Mouse (Mus musculus) cerebellum, adult 2 months (tissue): ENCODE results near the gene Abca4. TPM values are rescaled to one million over a fixed set of nuclear protein-coding genes. Genes with fewer than 3 reads are reported as not detected.

Experiments used
- DNase-seq, 2 experiments: peaks; one replicate each; pipeline ENCODE4 v3.0.0; 2021
- H3K27ac ChIP-seq: fragments of 200-500 bp; 2 replicates; pipeline ENCODE4 v1.5.1; 2012; ENCODE audit warnings: low read length, control low read depth, inconsistent platforms; ENCODE audit not compliant: insufficient read depth
- H3K27me3 ChIP-seq: fragments of 200-500 bp; 2 replicates; pipeline ENCODE4 v1.6.1; 2012; ENCODE audit warnings: inconsistent platforms, mild to moderate bottlenecking, low read length, moderate library complexity; ENCODE audit not compliant: control insufficient read depth, insufficient read depth
- H3K4me1 ChIP-seq: fragments of 200-500 bp; 2 replicates; pipeline ENCODE4 v1.6.1; 2011; ENCODE audit warnings: low read length; ENCODE audit not compliant: control insufficient read depth, insufficient read depth
- H3K4me3 ChIP-seq: fragments of 200-500 bp; replicated peaks from 2 replicates; pipeline ENCODE3; 2011; ENCODE audit warnings: mild to moderate bottlenecking, low read depth, low read length, control low read depth; ENCODE audit not compliant: insufficient read depth
- CTCF ChIP-seq: fragments of 200-500 bp; IDR thresholded peaks from 2 replicates; pipeline ENCODE4 v1.5.1; 2011; ENCODE audit warnings: low read depth, mild to moderate bottlenecking, control low read depth, low read length, moderate library complexity, borderline replicate concordance; ENCODE audit not compliant: insufficient read depth
- POLR2A ChIP-seq: fragments of 200-500 bp; IDR thresholded peaks from 2 replicates; pipeline ENCODE4 v1.6.1; 2011; ENCODE audit warnings: low read length, control low read depth, borderline replicate concordance; ENCODE audit not compliant: insufficient read depth
- WGBS: fragments of 180-500 bp; shearing (Covaris S2); methylation state at CpG from one replicate; pipeline ENCODE4 v1.1.7; 2018; 5-methylcytosine and 5-hydroxymethylcytosine counted together
- polyA plus RNA-seq: library from polyadenylated mRNA; depleted of rRNA; stranded (reverse); fragments of >200 nt; gene quantifications from 2 replicates; pipeline ENCODE4 v1.2.3, GENCODE M21; 2012

Gene Abca4
- polyA plus RNA-seq, 1 experiment: 2.3 TPM

DNA sequence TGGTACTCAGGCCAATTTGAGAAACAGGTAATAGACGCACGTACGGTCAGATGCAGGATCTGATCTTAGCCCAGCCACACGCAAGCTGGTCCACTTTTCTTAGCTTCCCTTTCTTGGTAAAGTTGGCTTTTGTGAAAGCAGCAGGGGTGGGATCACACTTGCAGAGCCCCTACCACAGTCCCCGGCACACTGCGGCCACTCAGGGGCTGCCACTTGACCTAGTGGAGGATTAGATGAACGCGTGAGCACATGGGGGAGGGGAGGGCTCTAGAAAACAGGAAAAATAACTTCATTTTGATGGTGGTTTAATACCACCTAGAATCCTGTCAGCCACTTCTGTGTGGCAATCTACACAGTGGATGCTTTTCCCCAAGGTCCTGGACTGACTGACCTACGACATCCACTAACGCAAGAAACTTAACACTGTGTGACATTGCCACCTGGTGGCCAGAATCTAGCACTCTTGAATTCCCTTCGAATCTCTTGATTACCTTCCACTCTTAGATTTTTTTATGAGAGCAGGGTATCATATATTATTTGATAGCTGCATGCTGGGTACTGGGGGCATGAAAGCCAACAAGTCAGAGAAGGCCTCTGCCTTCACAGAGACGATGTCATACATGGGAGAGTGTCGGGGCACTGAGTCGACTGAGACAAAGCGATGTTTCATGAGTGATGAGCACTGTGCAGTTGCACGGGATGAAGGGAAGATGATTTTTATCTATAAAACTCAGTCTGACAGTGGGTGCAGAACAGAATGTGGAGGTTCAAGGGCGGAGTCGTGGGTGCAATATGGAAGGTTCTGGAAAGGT is 96.6 kb downstream of the Abca4 start:
- 70% methylated on average over 18 of the region's 18 CpGs for WGBS
- Histone ChIP-seq H3K27me3 (no peaks in the 10 kb centered on the region), H3K4me3 (no peak overlapping the region), H3K27ac (no peak overlapping the region), H3K4me1 (no peaks in the 10 kb centered on the region; the same call in 1 of the 2 replicates)
- DNase-seq: peak; percentile 42 to 50
- TF ChIP-seq CTCF (peak; percentile 55; the same call in 1 of the 2 replicates), POLR2A (no peak)

DNA sequence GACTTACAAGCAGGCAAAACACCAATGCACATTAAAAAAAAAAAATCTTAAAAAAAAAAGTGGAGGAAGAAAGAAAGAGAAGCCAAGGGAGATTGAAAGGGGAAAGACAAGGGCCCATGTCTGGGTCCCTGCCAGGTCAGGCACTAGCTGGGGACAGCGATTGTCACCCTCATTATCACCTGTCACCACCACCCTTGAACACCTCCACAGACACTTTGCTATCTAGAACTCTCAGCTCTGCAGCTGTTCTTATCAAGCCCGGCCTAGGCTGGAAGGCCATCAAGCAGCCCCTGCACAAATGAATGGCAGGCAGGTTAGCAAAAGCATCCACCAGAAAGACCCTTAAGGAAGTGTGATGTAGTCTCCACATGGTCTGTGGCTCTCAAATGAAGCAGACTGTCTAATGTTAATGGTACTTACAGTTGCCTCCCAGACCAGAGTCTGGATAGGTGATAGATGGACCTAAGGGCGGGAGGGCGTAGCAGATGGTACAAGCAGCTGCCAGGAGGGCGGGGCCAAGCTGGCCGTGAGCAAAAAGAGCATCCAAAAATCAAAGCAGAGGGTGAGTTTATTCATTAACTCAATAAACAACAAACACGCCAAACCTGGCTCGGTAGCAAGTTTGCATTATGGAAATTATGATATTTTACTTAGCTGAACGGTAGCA is 98.1 kb downstream of the Abca4 start:
- Histone ChIP-seq H3K4me1 (no peaks in the 10 kb centered on the region; the same call in 1 of the 2 replicates), H3K27ac (no peak overlapping the region), H3K4me3 (no peak overlapping the region), H3K27me3 (no peaks in the 10 kb centered on the region)
- 47% methylated on average over 9 of the region's 9 CpGs for WGBS
- no peak for DNase-seq
- TF ChIP-seq CTCF: no peak
- TF ChIP-seq POLR2A: no peak

DNA sequence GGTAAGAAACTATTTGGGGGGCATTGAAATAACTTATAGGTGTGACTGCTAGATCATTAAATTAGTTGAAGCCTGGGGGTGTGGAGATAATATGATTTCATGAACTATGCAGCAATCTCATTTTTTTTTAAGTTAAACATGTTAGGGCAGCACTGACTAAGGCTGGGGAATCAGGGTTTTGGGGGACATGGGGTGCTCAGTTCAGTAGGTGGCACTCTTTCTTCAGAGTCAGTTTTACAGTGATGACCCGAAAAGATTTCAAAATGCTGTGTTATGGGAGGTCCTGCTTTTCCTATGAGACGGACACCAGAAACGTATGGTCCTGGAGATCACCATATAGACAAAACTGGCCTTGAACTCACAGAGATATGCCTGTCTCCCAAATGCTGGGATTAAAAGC is 99.2 kb downstream of the Abca4 start:
- 75% methylated on average over 3 of the region's 3 CpGs for WGBS
- Histone ChIP-seq H3K27ac (no peak overlapping the region), H3K27me3 (no peaks in the 10 kb centered on the region)

DNA sequence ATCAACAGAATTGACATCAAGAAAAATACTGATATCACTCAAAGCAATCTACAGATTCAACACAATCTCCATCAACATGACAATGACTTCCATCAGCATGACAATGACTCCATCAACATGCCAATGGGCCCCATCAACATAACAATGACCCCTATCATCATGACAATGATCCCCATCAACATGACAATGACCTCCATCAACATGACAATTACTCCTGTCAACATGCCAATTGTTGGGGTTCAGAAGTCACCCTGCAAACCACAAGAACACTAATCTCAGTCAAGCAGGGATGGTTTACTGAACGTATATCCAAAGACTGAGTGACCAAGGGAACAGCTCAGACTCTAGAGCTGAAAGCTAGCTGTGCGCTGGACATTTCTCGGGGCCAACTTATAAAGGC is 101.2 kb downstream of the Abca4 start:
- H3K27ac ChIP-seq: no peak overlapping the region
- H3K4me1 ChIP-seq: no peaks in the 10 kb centered on the region; the same call in 1 of the 2 replicates
- 78% methylated on average over 3 of the region's 3 CpGs for WGBS
- no peaks in the 10 kb centered on the region for H3K27me3 ChIP-seq
- no peak for DNase-seq
- TF ChIP-seq CTCF (no peak), POLR2A (no peak)
- no peak overlapping the region for H3K4me3 ChIP-seq

More for the DNA sequence above, 99.2 kb downstream of the Abca4 start:
- TF ChIP-seq CTCF: peak; percentile 22; the same call in 1 of the 2 replicates
- TF ChIP-seq POLR2A: no peak
- Histone ChIP-seq H3K4me1 (no peaks in the 10 kb centered on the region; the same call in 1 of the 2 replicates), H3K4me3 (no peak overlapping the region)
- DNase-seq: no peak

DNA sequence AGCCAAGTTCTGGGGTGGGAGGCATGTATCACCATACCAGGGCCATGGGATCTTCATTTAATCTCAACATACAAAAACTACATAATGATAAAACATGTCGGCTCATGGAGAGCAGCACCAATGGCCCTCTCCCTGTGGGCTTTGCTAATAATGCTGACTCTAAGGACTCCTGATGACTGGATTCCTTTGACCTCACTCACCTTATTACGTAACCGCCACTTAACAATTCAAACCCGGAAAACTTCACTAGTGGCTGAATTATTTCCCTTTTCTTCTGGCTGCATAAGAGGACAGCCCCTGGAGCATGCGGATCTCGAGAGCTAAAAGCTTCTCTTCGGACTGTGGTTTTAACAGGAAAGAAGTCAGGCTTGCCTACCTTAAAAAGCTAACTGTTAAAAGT is 106.6 kb downstream of the Abca4 start:
- WGBS: 92% methylated on average over 7 of the region's 7 CpGs
- Histone ChIP-seq H3K4me3 (no peak overlapping the region), H3K4me1 (no peaks in the 10 kb centered on the region), H3K27ac (no peak overlapping the region), H3K27me3 (no peaks in the 10 kb centered on the region)
- TF ChIP-seq POLR2A (no peak), CTCF (no peak)
- no peak for DNase-seq

DNA sequence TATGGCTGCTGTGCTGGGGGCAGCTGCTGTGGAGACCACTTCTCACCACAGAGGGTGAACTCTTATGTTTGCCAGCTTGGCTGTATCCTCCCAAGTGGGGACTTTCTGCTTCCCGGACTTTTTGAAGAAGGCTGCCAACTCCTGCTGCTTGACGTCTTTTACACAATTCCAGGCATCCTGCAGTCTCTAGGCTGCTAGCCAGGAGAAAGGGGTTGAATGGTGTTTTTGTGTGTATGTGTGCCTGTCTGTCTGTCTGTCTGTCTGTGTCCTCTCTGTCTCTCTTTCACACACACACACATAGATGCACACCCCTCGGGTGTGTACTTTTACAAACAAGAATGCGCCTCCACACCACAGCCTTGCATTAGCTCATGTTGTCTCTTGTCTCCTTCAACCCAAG is 108.2 kb downstream of the Abca4 start:
- H3K27me3 ChIP-seq: no peaks in the 10 kb centered on the region
- TF ChIP-seq POLR2A (no peak), CTCF (no peak)
- H3K4me1 ChIP-seq: no peaks in the 10 kb centered on the region
- DNase-seq: peak; percentile 26 to 43
- H3K27ac ChIP-seq: no peak overlapping the region
- H3K4me3 ChIP-seq: no peak overlapping the region
- WGBS: 29% methylated on average over 4 of the region's 4 CpGs

DNA sequence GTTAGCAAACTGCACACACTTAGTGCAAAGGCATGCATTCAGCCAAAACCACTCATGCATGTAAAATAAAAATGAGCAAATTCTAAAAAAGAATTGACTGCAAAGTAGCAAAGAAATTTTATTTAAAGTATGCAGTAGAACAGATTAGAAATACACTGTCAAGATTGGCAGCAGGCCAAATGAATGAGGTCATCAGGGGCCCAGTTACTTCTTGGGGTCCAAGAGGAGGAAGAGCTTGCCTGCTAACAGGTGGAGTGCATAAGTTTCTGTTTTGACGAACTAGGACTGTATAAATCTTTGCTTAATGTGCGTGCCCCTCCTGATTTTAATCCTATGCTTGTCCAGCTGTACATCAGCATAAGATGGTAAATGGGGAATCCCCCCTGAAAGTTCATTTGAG is 109.8 kb downstream of the Abca4 start:
- no peak for DNase-seq
- TF ChIP-seq POLR2A (no peak), CTCF (no peak)
- H3K27me3 ChIP-seq: no peaks in the 10 kb centered on the region
- no peaks in the 10 kb centered on the region; the same call in 1 of the 2 replicates for H3K4me1 ChIP-seq
- no peak overlapping the region for H3K27ac ChIP-seq
- WGBS: 61% methylated on average over 2 of the region's 2 CpGs
- H3K4me3 ChIP-seq: no peak overlapping the region

DNA sequence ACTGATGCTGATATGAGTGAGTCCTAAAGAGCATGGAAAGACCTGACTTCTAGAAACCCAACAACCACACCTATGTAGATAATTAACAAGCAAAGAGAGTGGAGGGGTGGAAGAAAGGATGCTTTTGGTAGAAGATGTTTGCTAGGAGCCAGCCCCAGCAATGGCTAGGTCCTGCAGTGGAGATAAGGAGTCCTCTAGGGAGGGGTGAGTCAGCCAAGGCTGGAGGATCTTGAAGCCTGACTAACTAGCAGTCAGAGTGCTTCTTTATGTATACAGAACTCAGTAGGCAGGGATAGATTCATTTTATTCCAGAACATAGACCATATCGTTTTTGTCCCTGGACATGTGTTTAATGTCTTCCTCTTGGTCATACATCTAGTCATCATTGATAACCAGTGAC is 115.2 kb downstream of the Abca4 start:
- Histone ChIP-seq H3K4me1 (no peaks in the 10 kb centered on the region; the same call in 1 of the 2 replicates), H3K4me3 (no peak overlapping the region), H3K27me3 (no peaks in the 10 kb centered on the region), H3K27ac (no peak overlapping the region)
- no peak for TF ChIP-seq POLR2A
- TF ChIP-seq CTCF: no peak
- WGBS: 95% methylated on average over 1 of the region's 1 CpGs
- DNase-seq: no peak
